38 mouse cellular contexts compared by ENCODE assay signal in genomic region chr7:44241163-44241562, GRCm38 (mm10). TPM values are rescaled to one million over a fixed set of nuclear protein-coding genes. Genes with fewer than 3 reads are reported as not detected.
DNase-seq lines count a peak whose midpoint lies in the region; ATAC-seq and TF ChIP-seq lines count a peak whose summit lies in the region.
"Had no signal": no experiment of that assay in that cellular context is flagged by ENCODE, and none has a peak within 500 bp of the region (broad histone marks: within the 10 kb centered on the region; RNA-seq: fewer than 3 reads in every experiment).

No protein-coding gene starts in this region.

- H3K4me1 ChIP-seq in heart, postnatal 0 days (ENCODE audit: control insufficient read depth, insufficient read depth), result peaks cover 4% of the 10 kb centered on the region; the same call in 1 of the 2 replicates
- H3K4me1 ChIP-seq in heart, embryonic 12.5 days (replicated peaks), result peaks cover 8% of the 10 kb centered on the region
- peaks cover 4% of the 10 kb centered on the region; the same call in 1 of the 2 replicates for H3K4me1 ChIP-seq in midbrain, embryonic 11.5 days (ENCODE audit: control insufficient read depth, insufficient read depth, low read length)
- H3K4me1 ChIP-seq in midbrain, embryonic 16.5 days (ENCODE audit: control insufficient read depth, insufficient read depth, low read length), result peaks cover 7% of the 10 kb centered on the region

- no peak for ATAC-seq in heart, postnatal 0 days (ENCODE audit: insufficient read depth, low read depth)
- ATAC-seq in heart, embryonic 12.5 days (ENCODE audit: insufficient number of reproducible peaks, low FRiP score), result no peak
- ATAC-seq in midbrain, embryonic 11.5 days (ENCODE audit: low FRiP score), result no peak
- no peak for ATAC-seq in midbrain, embryonic 16.5 days
- ATAC-seq: activated CD4-positive, CD25-positive, alpha-beta regulatory T cell, adult 4 months; CD4-positive, CD25-positive, alpha-beta regulatory T cell, adult 4 months; forebrain, embryonic 13.5 days; inflammation-experienced regulatory T-cells, adult 6 months had no signal

- 0 out of 2 replicates have a peak, but pooled peaks have one; percentile 12 for TF ChIP-seq CTCF in heart, postnatal 0 days (IDR thresholded peaks at IDR 0.05; ENCODE audit: low read depth)

- H3K27ac ChIP-seq in heart, postnatal 0 days (ENCODE audit: low read depth), result no peak overlapping the region
- no peak overlapping the region for H3K27ac ChIP-seq in heart, embryonic 12.5 days (ENCODE audit: poor library complexity, severe bottlenecking)
- no peak overlapping the region for H3K27ac ChIP-seq in midbrain, embryonic 11.5 days (ENCODE audit: low read depth, low read length)
- H3K27ac ChIP-seq in midbrain, embryonic 16.5 days (ENCODE audit: low read length), result no peak overlapping the region
- H3K27ac ChIP-seq: forebrain, embryonic 13.5 days; heart, adult 2 months; heart, embryonic 13.5 days; hindbrain, embryonic 10.5 days; hindbrain, embryonic 15.5 days; liver, embryonic 15.5 days; lung, embryonic 15.5 days; midbrain, embryonic 12.5 days; neural tube, embryonic 13.5 days had no signal

- no peak overlapping the region for H3K9ac ChIP-seq in heart, postnatal 0 days (replicated peaks; ENCODE audit: low read depth, low read length)
- H3K9ac ChIP-seq in heart, embryonic 12.5 days, result no peak overlapping the region
- no peak overlapping the region for H3K9ac ChIP-seq in midbrain, embryonic 11.5 days (ENCODE audit: low read length)
- H3K9ac ChIP-seq in midbrain, embryonic 16.5 days (ENCODE audit: low read depth, low read length), result no peak overlapping the region
- H3K9ac ChIP-seq: forebrain, embryonic 13.5 days; heart, embryonic 13.5 days; hindbrain, embryonic 15.5 days; liver, embryonic 15.5 days; lung, embryonic 15.5 days; midbrain, embryonic 12.5 days; neural tube, embryonic 13.5 days had no signal

- 49% methylated on average over 2 of the region's 2 CpGs for WGBS in heart, postnatal 0 days
- 57% methylated on average over 2 of the region's 2 CpGs for WGBS in heart, embryonic 12.5 days
- 68% methylated on average over 2 of the region's 2 CpGs for WGBS in midbrain, embryonic 11.5 days
- WGBS in midbrain, embryonic 16.5 days, result 73% methylated on average over 2 of the region's 2 CpGs

- TF ChIP-seq EP300 in heart, postnatal 0 days (IDR thresholded peaks at IDR 0.05; ENCODE audit: low read depth), result no peak

- H3K27me3 ChIP-seq in heart, postnatal 0 days (ENCODE audit: control insufficient read depth, insufficient read depth, low read length), result no peaks in the 10 kb centered on the region
- H3K27me3 ChIP-seq in heart, embryonic 12.5 days (replicated peaks), result no peaks in the 10 kb centered on the region
- H3K27me3 ChIP-seq in midbrain, embryonic 11.5 days (ENCODE audit: control insufficient read depth, insufficient read depth, low read length), result no peaks in the 10 kb centered on the region
- H3K27me3 ChIP-seq in midbrain, embryonic 16.5 days (ENCODE audit: control insufficient read depth, insufficient read depth, low read depth, low read length), result no peaks in the 10 kb centered on the region
- H3K27me3 ChIP-seq: heart, embryonic 13.5 days; hindbrain, embryonic 15.5 days; liver, embryonic 15.5 days; lung, embryonic 15.5 days; neural tube, embryonic 13.5 days had no signal

- no peak for DNase-seq in heart, postnatal 0 days (ENCODE audit: low spot score)
- peak; percentile 23 to 30 for DNase-seq in kidney, postnatal 36 days
- no peak for DNase-seq in kidney, adult 8-10 months
- DNase-seq in midbrain, embryonic 11.5 days (ENCODE audit: low spot score, missing footprints), result peak; percentile 4
- no peak for DNase-seq in retina, postnatal 1 day
- no peak for DNase-seq in lung, postnatal 4 days
- DNase-seq: adrenal gland, adult 2 months; adrenal gland, postnatal 36 days; cerebellum, adult 2 months; cerebellum, postnatal 14 days; gastrocnemius, postnatal 25 days; heart, adult 2 months; heart, postnatal 14 days; kidney, adult 18-20 months; thymus, postnatal 14 days had no signal

- no peak overlapping the region for H3K4me2 ChIP-seq in heart, postnatal 0 days (ENCODE audit: low read depth, low read length)
- H3K4me2 ChIP-seq in heart, embryonic 12.5 days, result no peak overlapping the region
- H3K4me2 ChIP-seq in midbrain, embryonic 11.5 days, result no peak overlapping the region
- no peak overlapping the region for H3K4me2 ChIP-seq in midbrain, embryonic 16.5 days (ENCODE audit: low read length)
- H3K4me2 ChIP-seq: forebrain, embryonic 13.5 days; heart, embryonic 13.5 days; hindbrain, embryonic 15.5 days; liver, embryonic 15.5 days; lung, embryonic 15.5 days; midbrain, embryonic 12.5 days; neural tube, embryonic 13.5 days had no signal

- no peak overlapping the region for H3K4me3 ChIP-seq in heart, postnatal 0 days (ENCODE audit: low read depth, low read length)
- H3K4me3 ChIP-seq in heart, embryonic 12.5 days, result no peak overlapping the region
- no peak overlapping the region for H3K4me3 ChIP-seq in midbrain, embryonic 11.5 days (ENCODE audit: low read depth, low read length)
- H3K4me3 ChIP-seq in midbrain, embryonic 16.5 days (ENCODE audit: low read depth, low read length), result no peak overlapping the region
- H3K4me3 ChIP-seq: forebrain, embryonic 13.5 days; heart, adult 2 months; heart, embryonic 13.5 days; hindbrain, embryonic 10.5 days; hindbrain, embryonic 15.5 days; liver, embryonic 15.5 days; lung, embryonic 15.5 days; midbrain, embryonic 12.5 days; neural tube, embryonic 13.5 days had no signal

- H3K36me3 ChIP-seq in heart, postnatal 0 days (replicated peaks; ENCODE audit: control insufficient read depth, insufficient read depth, low read length), result no peaks in the 10 kb centered on the region
- no peaks in the 10 kb centered on the region for H3K36me3 ChIP-seq in heart, embryonic 12.5 days
- H3K36me3 ChIP-seq in midbrain, embryonic 11.5 days (ENCODE audit: control insufficient read depth, insufficient read depth, low read length), result no peaks in the 10 kb centered on the region
- no peaks in the 10 kb centered on the region for H3K36me3 ChIP-seq in midbrain, embryonic 16.5 days (ENCODE audit: control insufficient read depth, insufficient read depth, low read length)
- H3K36me3 ChIP-seq: heart, embryonic 13.5 days; hindbrain, embryonic 10.5 days; hindbrain, embryonic 15.5 days; liver, embryonic 15.5 days; lung, embryonic 15.5 days; midbrain, embryonic 12.5 days; neural tube, embryonic 13.5 days had no signal

- H3K9me3 ChIP-seq in heart, postnatal 0 days (replicated peaks; ENCODE audit: control insufficient read depth, low read length), result no peaks in the 10 kb centered on the region
- H3K9me3 ChIP-seq in heart, embryonic 12.5 days (replicated peaks), result peaks cover 3% of the 10 kb centered on the region; the same call in 1 of the 2 replicates
- H3K9me3 ChIP-seq in midbrain, embryonic 11.5 days (ENCODE audit: control insufficient read depth, low read length), result no peaks in the 10 kb centered on the region
- H3K9me3 ChIP-seq in midbrain, embryonic 16.5 days (replicated peaks; ENCODE audit: control insufficient read depth, low read length, poor library complexity, severe bottlenecking), result no peaks in the 10 kb centered on the region
- H3K9me3 ChIP-seq: forebrain, embryonic 13.5 days; heart, embryonic 13.5 days; hindbrain, embryonic 15.5 days; liver, embryonic 15.5 days; lung, embryonic 15.5 days; midbrain, embryonic 12.5 days; neural tube, embryonic 13.5 days had no signal

RNA-seq across cellular contexts. Expression of gene Gm36864, which starts 5.2 kb away (rescaled TPM):
- not detected in 2 replicates for total RNA-seq in heart, postnatal 0 days (2014; rRNA removed; ENCODE audit: low replicate concordance)
- polyA plus RNA-seq in heart, postnatal 0 days (2015; fragmentation: Nextera tagmentation; extraction: Ambion mirVana), result not detected in 2 replicates
- polyA plus RNA-seq in heart, embryonic 12.5 days (2016; fragmentation: Nextera tagmentation; extraction: Ambion mirVana), result not detected in 2 replicates
- polyA plus RNA-seq in midbrain, embryonic 11.5 days (2014; fragmentation: Nextera tagmentation; extraction: Ambion mirVana), result not detected in 2 replicates
- not detected in 2 replicates for polyA plus RNA-seq in midbrain, embryonic 16.5 days (2015; fragmentation: Nextera tagmentation; extraction: Ambion mirVana)
- total RNA-seq: adrenal gland, adult 2 months; adrenal gland, postnatal 36 days; gastrocnemius, adult 18-20 months; gastrocnemius, postnatal 25 days; heart, adult 2 months; heart, postnatal 14 days; layer of hippocampus, postnatal 10 days; left cerebral cortex, adult 8-10 months; left cerebral cortex, postnatal 36 days; megakaryocyte, adult 5-6 weeks had no signal
- polyA plus RNA-seq: activated CD4-positive, CD25-positive, alpha-beta regulatory T cell, adult 4 months; adrenal gland, adult 2 months; CD4-positive, CD25-positive, alpha-beta regulatory T cell, adult 4 months; cerebellum, adult 2 months; cortical plate, adult 2 months; embryonic facial prominence, embryonic 11.5 days; forebrain, embryonic 13.5 days; heart, adult 2 months; hindbrain, embryonic 10.5 days; limb, embryonic 14.5 days; liver, embryonic 15.5 days; lung, embryonic 15.5 days; midbrain, embryonic 12.5 days; neural tube, embryonic 13.5 days; stomach, embryonic 14.5 days; urinary bladder, adult 2 months had no signal

RNA-seq across cellular contexts. Expression of gene 1700028J19Rik, which starts 5.3 kb away (rescaled TPM):
- total RNA-seq in heart, postnatal 0 days (2014; rRNA removed; ENCODE audit: low replicate concordance), result 0.15 and 0.31 TPM in 2 replicates
- 1.2 and 1.3 TPM in 2 replicates for polyA plus RNA-seq in heart, postnatal 0 days (2015; fragmentation: Nextera tagmentation; extraction: Ambion mirVana)
- 1.2 and 1.6 TPM in 2 replicates for polyA plus RNA-seq in heart, embryonic 12.5 days (2016; fragmentation: Nextera tagmentation; extraction: Ambion mirVana)
- 1.1 and 1.4 TPM in 2 replicates for polyA plus RNA-seq in midbrain, embryonic 11.5 days (2014; fragmentation: Nextera tagmentation; extraction: Ambion mirVana)
- 1.1 and 1.5 TPM in 2 replicates for polyA plus RNA-seq in midbrain, embryonic 16.5 days (2015; fragmentation: Nextera tagmentation; extraction: Ambion mirVana)
- total RNA-seq: gastrocnemius, adult 18-20 months had no signal

RNA-seq across cellular contexts. Expression of gene 2410002F23Rik, which starts 5.4 kb away (rescaled TPM):
- 127 and 130 TPM in 2 replicates for total RNA-seq in heart, postnatal 0 days (2014; rRNA removed; ENCODE audit: low replicate concordance)
- 38.1 and 53.1 TPM in 2 replicates for polyA plus RNA-seq in heart, postnatal 0 days (2015; fragmentation: Nextera tagmentation; extraction: Ambion mirVana)
- 99.8 and 109 TPM in 2 replicates for polyA plus RNA-seq in heart, embryonic 12.5 days (2016; fragmentation: Nextera tagmentation; extraction: Ambion mirVana)
- 104 and 117 TPM in 2 replicates for polyA plus RNA-seq in midbrain, embryonic 11.5 days (2014; fragmentation: Nextera tagmentation; extraction: Ambion mirVana)
- polyA plus RNA-seq in midbrain, embryonic 16.5 days (2015; fragmentation: Nextera tagmentation; extraction: Ambion mirVana), result 225 and 237 TPM in 2 replicates

RNA-seq across cellular contexts. Expression of gene Klk1, which starts 16.0 kb away (rescaled TPM):
- not detected in 2 replicates for total RNA-seq in heart, postnatal 0 days (2014; rRNA removed; ENCODE audit: low replicate concordance)
- 0.16 TPM in 1 of 2 replicates, not detected in the other for polyA plus RNA-seq in heart, postnatal 0 days (2015; fragmentation: Nextera tagmentation; extraction: Ambion mirVana)
- polyA plus RNA-seq in heart, embryonic 12.5 days (2016; fragmentation: Nextera tagmentation; extraction: Ambion mirVana), result not detected in 2 replicates
- polyA plus RNA-seq in midbrain, embryonic 11.5 days (2014; fragmentation: Nextera tagmentation; extraction: Ambion mirVana), result not detected in 2 replicates
- not detected in 2 replicates for polyA plus RNA-seq in midbrain, embryonic 16.5 days (2015; fragmentation: Nextera tagmentation; extraction: Ambion mirVana)
- total RNA-seq: adrenal gland, adult 2 months; adrenal gland, postnatal 36 days; gastrocnemius, postnatal 25 days; heart, adult 2 months; layer of hippocampus, postnatal 10 days; left cerebral cortex, adult 8-10 months; left cerebral cortex, postnatal 36 days; megakaryocyte, adult 5-6 weeks had no signal
- polyA plus RNA-seq: activated CD4-positive, CD25-positive, alpha-beta regulatory T cell, adult 4 months; cortical plate, adult 2 months; embryonic facial prominence, embryonic 11.5 days; forebrain, embryonic 13.5 days; heart, embryonic 13.5 days; hindbrain, embryonic 10.5 days; hindbrain, embryonic 15.5 days; limb, embryonic 14.5 days; liver, embryonic 15.5 days; midbrain, embryonic 12.5 days; neural tube, embryonic 13.5 days had no signal

RNA-seq across cellular contexts. Expression of gene Acp4, which starts 16.0 kb away (rescaled TPM):
- not detected in 2 replicates for total RNA-seq in heart, postnatal 0 days (2014; rRNA removed; ENCODE audit: low replicate concordance)
- polyA plus RNA-seq in heart, postnatal 0 days (2015; fragmentation: Nextera tagmentation; extraction: Ambion mirVana), result not detected in 2 replicates
- not detected in 2 replicates for polyA plus RNA-seq in heart, embryonic 12.5 days (2016; fragmentation: Nextera tagmentation; extraction: Ambion mirVana)
- not detected in 2 replicates for polyA plus RNA-seq in midbrain, embryonic 11.5 days (2014; fragmentation: Nextera tagmentation; extraction: Ambion mirVana)
- polyA plus RNA-seq in midbrain, embryonic 16.5 days (2015; fragmentation: Nextera tagmentation; extraction: Ambion mirVana), result 0.14 TPM in 1 of 2 replicates, not detected in the other
- total RNA-seq: adrenal gland, adult 2 months; adrenal gland, postnatal 36 days; gastrocnemius, adult 18-20 months; gastrocnemius, postnatal 25 days; heart, adult 2 months; heart, postnatal 14 days; layer of hippocampus, postnatal 10 days; left cerebral cortex, postnatal 36 days; megakaryocyte, adult 5-6 weeks had no signal
- polyA plus RNA-seq: activated CD4-positive, CD25-positive, alpha-beta regulatory T cell, adult 4 months; adrenal gland, adult 2 months; CD4-positive, CD25-positive, alpha-beta regulatory T cell, adult 4 months; cerebellum, adult 2 months; cortical plate, adult 2 months; embryonic facial prominence, embryonic 11.5 days; heart, adult 2 months; heart, embryonic 13.5 days; hindbrain, embryonic 15.5 days; inflammation-experienced regulatory T-cells, adult 6 months; lung, embryonic 15.5 days; neural tube, embryonic 13.5 days; stomach, embryonic 14.5 days; urinary bladder, adult 2 months had no signal

Comparison
In these comparisons a context has a peak if more than half of its experiments do, and no peak if none do; other contexts are left out.
1. DNase-seq: peak in kidney, postnatal 36 days (2 of 2) and midbrain, embryonic 11.5 days (single experiment); none in heart, postnatal 0 days (single experiment), kidney, adult 8-10 months (0 of 2), retina, postnatal 1 day (single experiment) and lung, postnatal 4 days (0 of 2).